Mouse (Mus musculus) retina, postnatal 7 days (tissue): ENCODE data around the gene Snrnp200.
A peak's percentile ranks its signal among the peaks of the same experiment; 100 is the strongest.
"Not testable (repeated sequence)": the region's sequence is repeated elsewhere in the genome, so short reads cannot be mapped to it uniquely, and the experiment has no call there.

Source experiments
- DNase-seq: peaks from one replicate; pipeline ENCODE4 v3.0.0-alpha.2; 2012; ENCODE audit warnings: low read depth, low spot score

Gene Snrnp200

GRCm38 (mm10) chr2:127207547-127208451, at the start of gene Snrnp200, which contains the start of gene 1810024B03Rik:
Snrnp200 (plus strand) TSS chr2:127208386.
1810024B03Rik (minus strand) TSS chr2:127208280.
- peak; percentile 92 for DNase-seq

GRCm38 (mm10) chr2:127165675-127166074, 42.5 kb upstream of the Snrnp200 start:
- no peak for DNase-seq

- not testable (repeated sequence) for DNase-seq
These were observed 41.9 kb upstream of the Snrnp200 start for GRCm38 (mm10) chr2:127166261-127166660.

- DNase-seq: peak; percentile 61
These were observed 25.4 kb upstream of the Snrnp200 start for GRCm38 (mm10) chr2:127182598-127183381.

GRCm38 (mm10) chr2:127189574-127189973, 18.6 kb upstream of the Snrnp200 start:
- no peak for DNase-seq

GRCm38 (mm10) chr2:127204932-127205331, 3.3 kb upstream of the Snrnp200 start:
- peak; percentile 51 for DNase-seq

GRCm38 (mm10) chr2:127205936-127206335, 2.2 kb upstream of the Snrnp200 start:
- not testable (repeated sequence) for DNase-seq

- no peak for DNase-seq
These were observed 1.3 kb upstream of the Snrnp200 start for GRCm38 (mm10) chr2:127206916-127207315.

- no peak for DNase-seq
These were observed 225 bp downstream of the Snrnp200 start for GRCm38 (mm10) chr2:127208452-127208769.

GRCm38 (mm10) chr2:127210701-127211100, 2.5 kb downstream of the Snrnp200 start:
- no peak for DNase-seq

- DNase-seq: no peak
These were observed 9.6 kb downstream of the Snrnp200 start for GRCm38 (mm10) chr2:127217746-127218145.

- DNase-seq: no peak
These were observed 17.1 kb downstream of the Snrnp200 start for GRCm38 (mm10) chr2:127225261-127225660.

- DNase-seq: no peak
These were observed 29.9 kb downstream of the Snrnp200 start for GRCm38 (mm10) chr2:127237897-127238610.

GRCm38 (mm10) chr2:127240065-127240464, 31.9 kb downstream of the Snrnp200 start:
- DNase-seq: no peak

- DNase-seq: peak; percentile 99
These were observed 39.6 kb downstream of the Snrnp200 start, which contains the start of the genes Ciao1 and Tmem127 for GRCm38 (mm10) chr2:127247592-127248333. Ciao1 (minus strand) TSS chr2:127247816. Tmem127 (plus strand) TSS chr2:127247908.

GRCm38 (mm10) chr2:127248334-127249004, 40.3 kb downstream of the Snrnp200 start:
- DNase-seq: peak; percentile 16

GRCm38 (mm10) chr2:127250291-127251008, 42.3 kb downstream of the Snrnp200 start:
- DNase-seq: no peak

- DNase-seq: no peak
These were observed 43.3 kb downstream of the Snrnp200 start for GRCm38 (mm10) chr2:127251457-127251856.

- no peak for DNase-seq
These were observed 43.8 kb downstream of the Snrnp200 start for GRCm38 (mm10) chr2:127251880-127252527.
